Mouse (Mus musculus) right cerebral cortex, postnatal 25 days (tissue): ENCODE results near the gene Zfp280d.
A peak's percentile ranks its signal among the peaks of the same experiment; 100 is the strongest.
"Not testable (repeated sequence)": the region's sequence is repeated elsewhere in the genome, so short reads cannot be mapped to it uniquely, and the experiment has no call there.

Source experiments
- DNase-seq: peaks from one replicate; pipeline ENCODE4 v3.0.0; 2022

Gene Zfp280d

GRCm38 (mm10) chr9:72374996-72375395 is 100.3 kb downstream of the Zfp280d start:
- DNase-seq: no peak

- DNase-seq: no peak
Observed at GRCm38 (mm10) chr9:72375639-72376038, 101.0 kb downstream of the Zfp280d start.

DNA sequence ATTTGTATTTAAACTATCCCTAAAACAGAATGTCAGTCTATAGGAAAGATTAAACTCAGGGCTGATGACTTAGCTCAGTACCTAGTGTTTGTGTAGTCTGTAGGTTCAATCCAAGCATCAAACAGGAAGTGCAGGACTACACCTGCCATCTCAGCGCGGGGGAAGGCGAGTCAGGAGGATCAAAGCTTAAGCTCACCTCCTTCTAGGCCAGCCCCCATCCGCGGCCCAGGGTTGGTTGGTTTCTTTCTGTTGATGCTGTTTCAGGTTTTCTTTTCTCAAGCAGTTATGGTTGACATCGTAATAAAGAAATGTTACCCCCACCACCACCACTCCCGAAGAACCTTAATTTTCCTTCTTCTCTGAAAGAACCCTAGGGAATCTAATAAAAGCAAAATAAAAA is 111.1 kb downstream of the Zfp280d start:
- no peak for DNase-seq

DNA sequence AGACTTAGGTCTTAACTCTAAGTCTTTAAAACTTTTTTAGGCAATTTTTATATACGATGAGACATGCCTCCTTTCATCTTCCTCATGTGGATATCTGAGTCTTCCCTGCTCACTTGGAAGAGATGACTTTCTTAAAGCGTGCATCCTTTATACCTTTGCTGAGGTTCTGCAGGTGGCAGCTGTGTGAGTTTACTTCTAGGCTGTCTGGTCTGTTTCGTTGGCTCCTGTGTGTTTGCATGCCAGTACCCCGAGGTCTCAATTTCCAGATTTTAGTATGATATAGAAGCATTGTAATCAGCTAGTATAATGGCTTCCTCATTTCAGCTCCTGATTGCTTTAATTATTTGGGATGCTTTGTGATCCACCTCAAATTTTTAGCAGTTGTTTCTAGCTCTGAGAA is 114.3 kb downstream of the Zfp280d start:
- DNase-seq: no peak

- no peak for DNase-seq
Observed at GRCm38 (mm10) chr9:72389431-72390002, 114.9 kb downstream of the Zfp280d start.

- no peak for DNase-seq
Observed at GRCm38 (mm10) chr9:72390321-72391077, 115.8 kb downstream of the Zfp280d start.

DNA sequence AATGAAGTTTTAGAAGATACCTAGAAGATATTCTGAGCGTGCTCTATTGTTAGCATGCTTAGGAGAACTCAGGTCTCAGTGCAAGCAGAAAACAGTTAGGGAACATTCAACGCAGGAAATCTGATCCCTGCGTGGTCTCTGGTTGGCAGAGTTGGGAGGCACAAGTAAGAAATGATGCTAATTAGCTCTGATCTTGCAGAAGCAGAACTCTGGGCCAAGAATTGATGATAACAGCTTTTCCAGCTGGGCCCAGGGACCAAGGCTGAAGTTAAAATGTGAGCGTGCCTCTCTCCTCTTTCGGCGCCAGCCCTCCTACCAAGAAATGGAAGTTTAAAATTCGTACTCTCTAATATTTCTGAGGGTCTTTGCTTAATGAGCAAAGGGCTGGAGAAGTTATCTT is 118.0 kb downstream of the Zfp280d start:
- DNase-seq: no peak

DNA sequence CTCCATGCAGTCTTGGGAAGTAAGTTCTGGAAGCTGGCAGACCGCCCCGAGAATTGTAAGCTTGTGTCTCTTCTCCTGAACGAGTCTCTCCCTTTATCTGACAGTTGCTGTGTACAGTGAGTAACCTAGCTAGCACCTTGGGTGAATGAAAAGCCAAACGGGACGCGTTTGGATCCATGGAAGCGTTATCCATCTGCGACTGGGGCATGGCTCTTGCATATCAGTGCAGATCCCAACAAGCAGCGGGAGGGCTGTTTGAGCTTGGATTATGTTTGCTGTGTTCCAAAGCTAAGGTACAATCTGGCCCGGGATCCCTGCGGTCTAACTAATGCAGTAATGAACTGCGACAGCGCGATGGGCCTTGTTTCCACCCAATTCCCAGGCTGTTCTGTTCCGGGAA is 118.6 kb downstream of the Zfp280d start:
- no peak for DNase-seq

- no peak for DNase-seq
Observed at GRCm38 (mm10) chr9:72393869-72394341, 119.2 kb downstream of the Zfp280d start.

DNA sequence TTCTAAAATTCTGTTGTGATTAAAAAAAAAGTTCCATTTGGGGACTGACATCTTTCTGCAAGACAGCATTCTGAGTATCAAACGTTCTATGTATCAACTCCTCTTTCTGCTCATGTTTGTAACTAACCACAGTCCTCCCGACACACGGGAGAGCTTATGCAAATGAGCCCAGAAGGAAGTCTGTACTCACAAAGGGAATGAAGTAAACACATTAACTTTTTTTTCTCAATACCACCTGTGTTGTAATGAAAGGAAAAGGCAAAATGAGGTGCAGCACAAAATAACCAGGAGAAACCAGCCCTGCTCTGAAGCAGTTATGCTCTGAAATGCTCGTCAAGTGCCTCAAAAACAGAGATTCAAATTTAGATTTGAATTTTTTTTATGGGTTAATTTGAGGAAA is 125.5 kb downstream of the Zfp280d start:
- DNase-seq: no peak

- DNase-seq: not testable (repeated sequence)
Observed at GRCm38 (mm10) chr9:72401769-72402168, 127.1 kb downstream of the Zfp280d start.

DNA sequence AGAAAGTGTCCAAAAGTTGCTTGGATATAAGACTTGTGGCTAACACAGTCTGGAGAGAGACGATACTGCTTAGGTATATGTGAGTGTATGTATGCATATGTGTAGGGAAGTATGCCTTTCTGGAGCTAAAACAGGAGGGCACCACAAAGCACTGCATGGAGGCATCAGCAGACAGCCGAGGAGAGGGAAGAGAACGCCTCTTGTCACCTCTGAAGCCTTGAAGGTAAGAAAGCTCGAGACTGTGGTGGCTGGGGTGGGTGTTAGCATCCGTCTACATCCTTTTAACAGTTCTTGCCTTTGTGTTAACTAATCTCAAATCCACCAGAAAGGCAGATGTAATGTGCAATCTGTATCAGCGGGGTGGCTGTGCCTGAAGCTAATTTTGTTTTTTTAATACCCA is 128.8 kb downstream of the Zfp280d start:
- no peak for DNase-seq

- no peak for DNase-seq
Observed at GRCm38 (mm10) chr9:72404446-72404845, 129.8 kb downstream of the Zfp280d start.

DNA sequence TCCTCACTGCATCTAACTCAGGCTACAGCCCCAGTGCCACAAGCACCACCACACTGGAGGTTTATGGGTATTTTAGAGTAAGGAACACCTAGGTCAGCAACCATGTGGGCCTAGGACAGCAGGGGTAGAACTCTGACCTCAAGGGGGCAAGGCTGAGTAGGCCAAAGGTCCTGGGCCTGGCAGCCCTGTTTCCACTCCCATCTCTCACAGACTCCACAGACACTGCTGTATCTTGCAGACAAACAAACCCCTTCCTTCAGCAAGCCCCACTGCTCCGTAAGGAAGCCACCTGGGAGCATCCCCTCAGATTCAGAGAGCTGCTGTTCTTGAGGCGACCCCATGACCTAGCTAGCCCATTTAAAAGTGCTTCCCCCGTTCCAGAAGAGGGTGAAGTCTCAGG is 130.3 kb downstream of the Zfp280d start:
- no peak for DNase-seq

DNA sequence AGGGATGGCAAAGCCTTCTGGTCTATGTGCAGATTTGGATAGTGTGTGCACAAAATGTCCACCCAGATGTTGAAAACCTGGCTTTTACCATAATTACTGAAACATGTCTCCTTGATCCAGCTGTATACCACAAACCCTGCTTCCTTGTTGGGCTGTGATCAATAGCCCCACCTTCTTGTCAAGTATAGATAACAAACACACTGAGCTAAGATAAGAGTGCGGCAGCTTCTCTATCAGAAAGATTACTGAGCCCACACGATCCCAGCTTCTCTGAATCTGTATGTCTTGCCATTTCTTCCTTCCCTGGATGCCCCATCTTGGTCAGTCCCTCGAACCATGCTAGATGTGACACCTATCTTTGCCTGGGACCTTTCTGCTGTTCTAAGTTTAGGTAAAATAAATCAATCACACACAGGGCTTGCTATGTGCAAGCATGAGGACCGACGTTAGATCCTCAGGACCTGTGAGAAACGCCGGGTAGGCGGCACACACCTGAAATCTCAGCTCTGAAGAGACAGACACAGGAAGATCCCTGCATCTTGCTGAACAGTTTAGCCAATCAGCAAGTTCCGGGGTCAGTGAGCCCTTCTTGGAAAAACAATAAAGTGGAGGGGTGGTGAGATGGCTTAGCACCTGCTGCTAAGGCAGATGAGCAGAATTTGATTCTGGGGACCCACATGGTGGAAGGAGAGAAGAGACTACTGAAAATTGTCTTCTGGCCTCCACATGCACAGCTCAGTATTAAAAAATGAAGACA is 131.4 kb downstream of the Zfp280d start:
- no peak for DNase-seq

GRCm38 (mm10) chr9:72408131-72408586 is 133.5 kb downstream of the Zfp280d start:
- peak; percentile 73 for DNase-seq

DNA sequence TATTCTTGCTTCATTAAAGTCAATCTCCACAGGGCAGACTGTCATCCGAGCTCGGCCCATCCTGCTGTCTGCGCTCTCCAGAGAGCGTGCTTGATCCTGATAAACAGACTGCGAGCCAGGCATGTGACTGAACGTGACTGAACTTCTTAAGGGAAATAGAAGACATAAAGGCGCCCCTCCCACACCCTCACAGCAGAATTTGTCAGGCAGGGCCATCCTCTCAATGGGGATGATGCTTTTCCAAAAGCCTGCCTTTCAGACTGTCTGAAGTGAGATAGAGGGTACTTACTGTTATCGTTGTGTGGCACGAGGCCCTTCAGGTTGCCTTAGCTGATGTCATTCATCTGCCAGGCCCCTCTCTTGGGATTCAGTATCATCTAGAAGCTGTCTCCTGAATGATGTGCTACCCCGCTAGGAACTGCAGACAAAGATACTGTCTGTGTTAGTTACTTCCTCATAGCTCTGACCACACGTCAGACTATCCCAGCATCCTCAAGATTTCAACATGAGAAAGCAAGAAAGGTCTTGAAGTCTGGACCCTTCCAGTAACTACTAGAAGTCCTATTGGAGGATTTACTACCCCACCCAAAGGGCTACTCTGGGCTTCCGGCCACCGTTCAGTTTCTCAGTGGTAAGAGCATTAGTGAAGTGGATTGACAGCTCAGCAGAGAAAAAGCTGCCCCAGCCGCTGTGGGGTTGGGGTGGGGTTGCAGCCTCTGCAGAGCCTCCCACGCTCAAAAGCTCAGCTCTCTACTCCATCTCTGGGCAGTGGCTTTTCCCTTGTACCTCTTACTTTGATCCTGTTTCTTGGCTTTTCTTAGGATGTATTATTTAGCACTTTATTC is 134.9 kb downstream of the Zfp280d start:
- DNase-seq: no peak

DNA sequence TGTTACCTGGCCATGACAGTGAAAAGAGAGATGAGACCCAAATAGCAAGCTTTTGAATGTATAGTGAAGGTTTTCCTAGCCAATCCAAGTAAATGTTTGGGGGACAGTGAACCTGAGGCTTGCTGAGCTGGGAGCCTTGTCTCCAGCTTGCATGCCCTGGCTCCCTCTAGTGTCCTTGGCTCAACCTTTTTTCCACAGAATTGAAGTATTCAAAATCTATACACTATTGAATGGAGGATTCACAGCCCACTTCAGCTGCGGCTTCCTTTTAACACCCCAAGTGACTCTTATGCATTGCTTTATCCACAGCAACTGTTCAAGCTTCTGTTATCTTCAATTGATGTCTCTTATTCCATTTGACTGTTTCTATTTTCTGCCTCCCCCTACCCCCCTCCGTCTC is 137.1 kb downstream of the Zfp280d start:
- no peak for DNase-seq
